In genomic region chrX:121429078-121429477, GRCm38 (mm10) we compare ENCODE assay signal across 12 mouse cellular contexts.
"Had no signal": no experiment of that assay in that cellular context is flagged by ENCODE, and none has a peak within 500 bp of the region (broad histone marks: within the 10 kb centered on the region; RNA-seq: fewer than 3 reads in every experiment).

No protein-coding gene starts in this region.

- DNase-seq: retina, postnatal 1 day; right cerebral cortex, adult 18-20 months; right cerebral cortex, postnatal 14 days; right cerebral cortex, postnatal 25 days; right cerebral cortex, postnatal 4 days; spleen, adult 18-20 months; thymus, adult 18-20 months; thymus, adult 2 months; thymus, postnatal 14 days; thymus, postnatal 25 days; thymus, postnatal 36 days; thymus, postnatal 4 days had no signal
